Mouse (Mus musculus): Measurements from ENCODE around the gene Nme7.

Gene Nme7

DNA sequence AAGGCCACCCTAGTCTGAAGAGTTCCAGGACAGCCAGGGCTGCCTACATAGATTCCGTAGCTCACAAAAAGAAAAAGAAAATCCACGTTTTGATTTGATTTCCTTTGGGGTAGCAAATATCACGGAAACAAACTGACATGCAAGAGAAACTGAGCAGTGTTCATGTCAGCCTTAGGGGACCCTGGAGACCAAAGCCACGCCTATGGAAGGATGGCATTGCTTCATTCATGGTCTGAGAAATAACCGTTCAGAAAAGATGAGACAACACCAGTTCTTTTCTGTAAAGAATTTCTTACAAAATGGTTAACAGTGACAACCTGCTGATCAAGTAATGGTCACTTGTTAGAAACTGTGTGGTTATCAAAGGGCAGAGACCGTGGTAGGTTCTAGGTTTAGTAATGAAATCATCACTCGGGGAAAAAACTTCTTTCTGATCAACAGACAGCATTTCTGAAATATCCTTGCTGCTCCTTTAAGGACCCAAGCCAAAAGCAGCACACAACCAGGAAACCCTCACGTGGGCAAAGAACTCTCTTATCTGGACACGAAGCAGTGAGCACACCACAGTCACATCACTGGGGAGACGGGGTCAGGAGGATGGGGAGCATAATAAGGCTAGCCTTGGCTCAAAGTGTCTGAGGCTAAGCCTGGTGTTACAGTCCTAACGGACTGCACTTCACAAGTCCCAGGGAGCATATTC is 136.9 kb downstream of the Nme7 start:
- no peak for DNase-seq

GRCm38 (mm10) chr1:164441408-164441974 is 137.6 kb downstream of the Nme7 start:
- no peak for DNase-seq

- no peak for DNase-seq
Measured at GRCm38 (mm10) chr1:164445620-164446162, 141.8 kb downstream of the Nme7 start.

GRCm38 (mm10) chr1:164446535-164446934 is 142.6 kb downstream of the Nme7 start:
- no peak for DNase-seq

DNA sequence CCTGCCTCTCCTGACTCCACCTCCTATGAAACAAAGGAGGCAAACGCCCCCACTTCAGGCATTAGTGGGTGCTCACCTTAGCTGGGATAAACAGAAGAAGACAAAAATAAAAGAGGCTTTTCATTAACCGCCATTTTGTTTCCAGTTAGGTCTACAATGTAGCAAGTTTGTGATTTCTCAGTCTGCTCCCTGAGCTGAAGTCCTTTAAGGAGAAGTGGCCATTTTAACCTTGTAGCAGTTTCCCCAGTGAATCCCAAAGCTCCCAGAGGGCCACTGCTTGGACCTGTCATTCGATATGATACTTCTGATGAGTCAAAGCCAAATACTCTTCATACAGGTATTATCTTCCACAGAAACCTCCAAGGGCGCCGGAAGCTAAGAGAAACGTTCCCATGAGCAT is 143.6 kb downstream of the Nme7 start:
- DNase-seq: no peak

DNA sequence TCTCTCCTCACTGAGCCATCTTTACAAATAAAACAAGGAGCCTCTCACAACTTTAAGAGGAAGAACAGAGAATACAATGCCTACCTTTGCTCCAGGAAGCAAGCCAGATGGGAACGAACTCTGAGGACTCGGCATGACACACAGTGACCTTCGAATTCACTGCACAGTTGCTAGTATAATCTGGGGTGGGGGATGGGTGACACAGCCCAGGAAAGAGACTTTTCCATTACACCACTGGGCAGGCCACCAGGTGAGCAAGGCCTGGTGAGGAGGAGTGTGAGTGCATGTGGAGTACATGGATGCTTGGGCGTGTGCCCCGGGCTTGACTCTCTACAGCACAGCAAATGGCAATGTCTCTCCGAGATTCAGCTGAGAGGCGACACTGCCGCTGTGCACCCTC is 145.7 kb downstream of the Nme7 start:
- no peak for DNase-seq

DNA sequence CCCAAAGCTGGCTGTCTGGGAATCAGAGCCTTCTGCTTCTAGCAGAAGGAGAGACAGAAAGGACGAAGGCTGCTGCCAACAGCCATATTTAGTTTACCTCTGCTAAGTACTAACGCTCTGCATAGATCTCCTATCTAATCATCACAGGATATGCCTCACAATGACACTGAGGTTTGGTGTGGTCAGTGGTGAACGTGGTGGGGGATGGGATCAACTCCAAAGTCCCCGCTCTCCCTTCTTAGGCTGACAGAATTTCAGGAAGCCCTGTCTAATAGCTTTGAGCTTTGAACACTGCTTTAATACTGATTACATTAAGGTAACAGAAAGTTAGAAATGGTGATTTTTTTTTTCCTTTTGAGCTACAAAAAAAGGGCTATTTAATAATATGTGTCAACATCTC is 146.3 kb downstream of the Nme7 start:
- DNase-seq: no peak

- DNase-seq: no peak
Measured at GRCm38 (mm10) chr1:164450644-164451043, 146.7 kb downstream of the Nme7 start.

DNA sequence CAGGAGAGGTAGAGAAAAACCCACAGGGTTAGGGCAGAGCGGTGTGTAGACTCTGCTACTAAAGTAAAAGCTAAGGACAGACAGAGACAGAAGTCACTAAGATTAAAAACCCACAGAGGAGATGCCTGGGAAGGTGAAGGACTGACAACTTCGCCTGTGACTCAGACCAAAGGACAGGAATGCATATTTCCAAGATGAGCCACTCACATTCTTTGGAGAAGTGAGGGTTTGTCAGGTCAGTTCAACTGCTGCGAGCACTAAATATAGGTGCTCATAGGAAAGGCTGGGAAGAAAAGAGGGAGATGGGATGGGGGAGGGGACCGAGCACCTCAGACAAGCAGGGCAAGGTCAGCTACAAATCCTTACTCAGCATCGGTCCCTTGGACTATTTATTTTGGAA is 147.4 kb downstream of the Nme7 start:
- DNase-seq: no peak

DNA sequence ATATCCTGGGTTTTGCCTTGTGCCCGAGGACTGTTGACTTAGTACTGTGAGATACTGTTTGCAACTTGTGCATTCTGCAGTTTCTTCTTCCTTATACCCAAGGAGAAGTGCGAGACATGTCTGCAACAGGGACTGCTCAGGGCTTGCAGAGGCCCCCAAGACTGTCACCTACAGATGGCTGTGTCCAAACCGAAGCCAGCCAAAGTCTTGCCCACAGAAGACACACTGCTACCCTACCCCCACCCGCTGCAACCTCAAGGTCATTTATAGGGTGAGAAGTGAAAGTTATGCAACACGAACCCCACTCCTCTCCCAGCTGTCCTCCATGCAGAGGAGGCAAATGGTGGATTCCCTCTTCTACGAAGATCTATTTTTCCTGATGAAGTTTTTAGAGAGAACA is 148.7 kb downstream of the Nme7 start:
- no peak for DNase-seq

- DNase-seq: no peak
Measured at GRCm38 (mm10) chr1:164453146-164453545, 149.2 kb downstream of the Nme7 start.

GRCm38 (mm10) chr1:164453739-164454138 is 149.8 kb downstream of the Nme7 start:
- DNase-seq: no peak

GRCm38 (mm10) chr1:164454747-164455400 is 151.0 kb downstream of the Nme7 start:
- peak; percentile 61 for DNase-seq

DNA sequence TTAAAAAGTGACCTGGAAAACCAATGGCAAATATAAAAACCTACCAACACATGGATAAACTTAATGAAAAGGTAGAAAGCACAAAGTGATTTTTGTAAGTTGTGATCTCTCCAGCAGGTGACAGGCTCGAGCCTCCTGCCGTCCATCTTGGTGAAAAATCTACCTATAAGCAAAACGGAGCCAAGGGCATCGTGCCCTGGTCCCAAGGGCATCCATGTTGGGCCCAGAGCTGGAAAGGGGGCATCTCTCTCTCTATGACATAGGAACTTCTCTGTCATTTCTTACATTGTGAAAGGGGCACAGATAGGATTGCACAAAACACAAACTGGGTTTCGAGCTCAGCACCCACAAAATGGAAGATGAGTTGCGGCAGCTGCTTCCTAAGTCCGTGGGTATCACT is 151.7 kb downstream of the Nme7 start:
- DNase-seq: peak; percentile 52

DNA sequence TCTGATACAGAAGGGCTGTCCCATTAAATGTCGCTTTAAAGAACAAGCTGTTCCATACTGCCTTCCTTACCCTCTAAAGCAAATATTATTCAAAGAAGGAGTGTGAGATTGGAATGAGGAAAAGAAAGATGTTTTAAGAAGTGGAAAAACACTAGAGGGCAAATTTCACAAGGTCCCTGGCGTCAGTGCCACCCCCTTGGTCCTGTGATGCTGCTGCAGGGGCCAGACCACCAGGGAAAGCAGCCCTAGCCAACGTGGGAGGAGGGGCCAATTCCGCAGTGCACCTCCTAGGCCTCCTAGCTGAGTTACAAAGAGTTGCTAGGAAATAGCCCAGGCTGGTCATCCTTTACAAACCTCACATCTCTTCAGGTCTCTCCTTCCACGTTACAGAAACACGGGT is 152.1 kb downstream of the Nme7 start:
- peak; percentile 58 for DNase-seq

GRCm38 (mm10) chr1:164456731-164457130 is 152.8 kb downstream of the Nme7 start:
- DNase-seq: peak; percentile 47

DNA sequence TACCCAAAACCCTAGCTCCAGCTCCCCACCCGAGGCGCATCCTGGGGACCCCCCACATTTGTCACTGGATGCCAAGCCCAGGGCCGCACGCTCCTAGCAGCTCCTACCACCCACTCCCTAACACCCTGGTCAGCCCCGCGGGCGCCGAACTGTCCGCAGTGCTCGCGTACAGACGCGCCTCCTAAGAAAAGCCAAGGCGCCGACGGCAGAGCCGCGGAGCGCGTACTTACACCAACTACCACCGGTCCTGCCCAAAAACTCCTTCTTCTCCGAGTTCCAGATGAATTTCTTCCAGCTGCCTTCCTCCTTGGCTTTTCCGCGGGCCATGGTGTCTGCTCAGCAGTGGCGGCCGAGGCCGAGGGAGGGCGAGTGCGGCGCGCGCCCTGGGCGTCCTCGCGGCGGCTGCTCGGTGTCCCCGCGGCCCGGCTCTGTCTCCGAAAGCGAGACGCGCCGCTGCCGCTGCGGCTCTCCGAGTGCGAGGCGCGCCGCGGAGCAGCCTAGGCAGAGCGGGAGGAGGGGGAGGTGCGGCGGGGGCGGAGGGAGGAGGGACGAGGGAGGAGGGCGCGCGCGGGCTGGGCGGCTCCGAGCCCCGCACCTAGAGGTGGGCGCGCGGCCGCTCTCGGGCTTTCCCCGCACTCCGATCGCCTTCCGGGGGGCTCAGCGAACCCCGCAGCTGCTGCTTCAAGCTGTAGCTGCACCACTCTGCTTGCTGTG is 153.8 kb downstream of the Nme7 start:
- DNase-seq: peak; percentile 53

- DNase-seq: peak; percentile 94
Measured at GRCm38 (mm10) chr1:164458245-164458613, 154.3 kb downstream of the Nme7 start, which contains the start of gene Atp1b1. Gene Atp1b1 (minus strand): TSS chr1:164458355.

- no peak for DNase-seq
Measured at GRCm38 (mm10) chr1:164458621-164459051, 154.7 kb downstream of the Nme7 start.

DNA sequence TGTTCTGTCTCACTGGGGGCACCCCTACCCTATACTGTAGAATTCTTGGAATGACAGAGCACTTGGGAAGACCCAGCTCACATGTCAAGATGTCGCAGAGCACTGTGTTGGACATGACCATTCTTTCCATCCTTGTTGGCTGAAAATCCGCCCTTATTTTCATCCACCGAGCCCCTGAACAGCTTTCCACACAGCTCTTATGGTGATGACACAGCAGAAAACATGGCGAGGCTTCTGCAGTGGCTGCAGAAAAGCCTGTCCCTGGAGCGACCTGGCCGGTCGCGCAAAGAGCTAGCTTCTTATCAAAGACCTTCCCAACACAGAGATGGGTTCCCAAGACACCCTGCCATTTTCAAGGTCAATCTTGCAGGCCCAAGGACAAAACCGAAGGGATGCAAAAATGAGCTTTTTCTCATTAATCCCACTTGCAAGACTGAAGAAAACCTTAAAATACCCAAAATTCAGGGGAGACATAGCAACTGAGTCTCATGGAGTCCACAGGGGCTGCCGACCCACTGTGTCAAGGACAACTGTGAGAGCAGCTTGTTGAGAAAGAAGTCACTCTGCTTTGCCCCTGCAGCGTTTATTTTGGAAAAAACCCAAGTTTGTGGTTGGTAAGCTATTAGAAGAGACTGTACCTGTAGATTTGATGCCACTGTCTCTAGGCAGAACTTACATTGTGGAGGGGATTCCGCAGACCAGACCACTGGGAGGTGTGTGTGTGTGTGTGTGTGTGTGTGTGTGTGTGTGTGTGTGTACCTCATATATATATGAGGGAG is 155.4 kb downstream of the Nme7 start:
- DNase-seq: no peak

GRCm38 (mm10) chr1:164460921-164461697 is 157.2 kb downstream of the Nme7 start:
- no peak for DNase-seq

DNA sequence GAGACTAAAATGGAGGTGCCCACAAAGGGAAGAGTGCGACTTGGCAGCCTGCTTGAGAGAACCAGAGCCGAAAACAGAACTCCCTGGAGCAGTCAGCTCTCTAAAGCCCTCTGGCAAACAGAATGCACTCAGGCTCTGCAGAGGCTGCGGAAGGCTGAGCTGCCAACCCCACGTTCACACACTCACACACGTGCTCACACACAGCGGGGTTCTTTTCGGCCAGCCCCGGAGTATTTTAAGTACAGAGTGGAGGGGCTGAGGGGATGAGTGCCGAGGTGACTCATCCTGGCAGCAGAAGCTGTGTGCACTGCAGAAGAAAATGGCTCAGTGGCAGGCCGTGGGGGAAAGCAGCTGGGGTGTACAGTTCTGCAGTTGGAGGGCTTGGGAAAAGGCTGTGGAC is 157.8 kb downstream of the Nme7 start:
- DNase-seq: peak; percentile 75
